Mouse (Mus musculus) C2C12 (cell line): ENCODE data around the gene Olfr1477. TPM values are rescaled to one million over a fixed set of nuclear protein-coding genes. Genes with fewer than 3 reads are reported as not detected.
"Not testable (repeated sequence)": the region's sequence is repeated elsewhere in the genome, so short reads cannot be mapped to it uniquely, and the experiment has no call there.

Experiments
- H3K27me3 ChIP-seq: one replicate; pipeline ENCODE4 v1.6.1; 2011; ENCODE audit not compliant: control insufficient read depth, insufficient read depth, insufficient read length
- H3K36me3 ChIP-seq: one replicate; pipeline ENCODE4 v1.6.1; 2011; ENCODE audit not compliant: control insufficient read depth, insufficient read depth
- H3K4me3 ChIP-seq: one replicate; pipeline ENCODE4 v1.5.1; 2011; ENCODE audit warnings: mild to moderate bottlenecking, control low read depth; ENCODE audit not compliant: poor library complexity, insufficient read depth, severe bottlenecking
- H3K79me2 ChIP-seq: one replicate; pipeline ENCODE4 v1.6.1; 2011; ENCODE audit not compliant: control insufficient read depth, insufficient read depth
- H3K79me3 ChIP-seq: one replicate; pipeline ENCODE4 v1.6.1; 2011; ENCODE audit warnings: low read depth, control low read depth
- H3ac ChIP-seq: one replicate; pipeline ENCODE3; 2011; ENCODE audit warnings: low read depth; ENCODE audit not compliant: control insufficient read depth, insufficient read length
- CEBPB ChIP-seq: IDR thresholded peaks from one replicate; pipeline ENCODE4 v1.6.1; 2011; ENCODE audit warnings: low read depth, mild to moderate bottlenecking, control low read depth, moderate library complexity
- CTCF ChIP-seq: IDR thresholded peaks from one replicate; pipeline ENCODE4 v1.5.1; 2011; ENCODE audit not compliant: control insufficient read depth, insufficient read depth, insufficient read length
- FOSL1 ChIP-seq: IDR thresholded peaks from one replicate; pipeline ENCODE4 v1.8.0; 2011; ENCODE audit warnings: mild to moderate bottlenecking, low read length; ENCODE audit not compliant: poor library complexity, insufficient read depth, severe bottlenecking
- MAX ChIP-seq: IDR thresholded peaks from one replicate; pipeline ENCODE4 v1.6.1; 2011; ENCODE audit warnings: mild to moderate bottlenecking, control low read depth
- MYOD1 ChIP-seq: IDR thresholded peaks from one replicate; pipeline ENCODE4 v1.6.1; 2011; ENCODE audit warnings: low read depth; ENCODE audit not compliant: control insufficient read depth, insufficient read length
- MYOG ChIP-seq: IDR thresholded peaks from one replicate; pipeline ENCODE4 v1.6.1; 2011; ENCODE audit not compliant: control insufficient read depth, insufficient read length; ENCODE audit errors: extremely low read depth
- USF1 ChIP-seq: IDR thresholded peaks from one replicate; pipeline ENCODE4 v1.6.1; 2011; ENCODE audit warnings: low read depth, mild to moderate bottlenecking, control low read depth, moderate library complexity
- long read RNA-seq, 2 experiments: library from polyadenylated mRNA; unstranded; transcript quantifications; one replicate each; pipeline ENCODE4 v2.0.0; 2019 to 2020
- polyA plus RNA-seq: library from polyadenylated mRNA; unstranded; fragments of >200 nt; fragmentation: generic; extraction: Trizol; gene quantifications from one replicate; pipeline ENCODE4 v1.2.1, GENCODE M21; 2012; ENCODE audit warnings: missing spikeins

Olfr1477 gene
- polyA plus RNA-seq = not detected
- long read RNA-seq, experiment 1 = 0 reads
- long read RNA-seq, experiment 2 = 0 reads

GRCm38 (mm10) chr19:13500246-13500645 is at the start of gene Olfr1477:
Gene Olfr1477, plus strand, starts transcription at chr19:13500546.
- TF ChIP-seq MAX (no peak), FOSL1 (no peak), CTCF (no peak), USF1 (no peak), MYOD1 (no peak), CEBPB (no peak), MYOG (no peak)
- H3K79me3 ChIP-seq = no peaks in the 10 kb centered on the region
- no peaks in the 10 kb centered on the region for H3K36me3 ChIP-seq
- H3K27me3 ChIP-seq = no peaks in the 10 kb centered on the region
- H3K79me2 ChIP-seq = no peaks in the 10 kb centered on the region
- no peak within 1 kb of the TSS for H3K4me3 ChIP-seq
- H3ac ChIP-seq = no peak within 1 kb of the TSS

- Histone ChIP-seq H3ac (no peak within 1 kb of the TSS), H3K27me3 (no peaks in the 10 kb centered on the region), H3K79me3 (no peaks in the 10 kb centered on the region), H3K79me2 (no peaks in the 10 kb centered on the region), H3K4me3 (no peak within 1 kb of the TSS), H3K36me3 (no peaks in the 10 kb centered on the region)
- TF ChIP-seq FOSL1 (no peak), MYOG (no peak), CTCF (no peak), MAX (no peak), USF1 (no peak), CEBPB (no peak), MYOD1 (no peak)
Observed at GRCm38 (mm10) chr19:13455986-13456385, 44.4 kb upstream of the Olfr1477 start, which contains the start of gene Olfr1472. Gene Olfr1472, minus strand, starts transcription at chr19:13456086.

GRCm38 (mm10) chr19:13469265-13469664 is 31.1 kb upstream of the Olfr1477 start, which contains the start of gene Olfr1474:
Gene Olfr1474, plus strand, starts transcription at chr19:13469565.
- not testable (repeated sequence) for H3K4me3 ChIP-seq, H3K79me2 ChIP-seq, H3K79me3 ChIP-seq, H3K27me3 ChIP-seq, H3ac ChIP-seq, H3K36me3 ChIP-seq

- Histone ChIP-seq H3K36me3 (no peaks in the 10 kb centered on the region), H3ac (no peak within 1 kb of the TSS), H3K4me3 (no peak within 1 kb of the TSS), H3K79me2 (no peaks in the 10 kb centered on the region), H3K79me3 (no peaks in the 10 kb centered on the region), H3K27me3 (no peaks in the 10 kb centered on the region)
- TF ChIP-seq CEBPB (no peak), USF1 (no peak), CTCF (no peak), FOSL1 (no peak), MYOG (no peak), MAX (no peak), MYOD1 (no peak)
Observed at GRCm38 (mm10) chr19:13480096-13480495, 20.2 kb upstream of the Olfr1477 start, which contains the start of gene Olfr1475. Gene Olfr1475, minus strand, starts transcription at chr19:13480196.

GRCm38 (mm10) chr19:13527613-13528012 is 27.3 kb downstream of the Olfr1477 start, which contains the start of gene Olfr1480:
Gene Olfr1480, plus strand, starts transcription at chr19:13527913.
- TF ChIP-seq FOSL1 (no peak), MYOG (no peak), MAX (no peak), MYOD1 (no peak), USF1 (no peak), CTCF (no peak), CEBPB (no peak)
- Histone ChIP-seq H3K4me3 (no peak within 1 kb of the TSS), H3K79me2 (no peaks in the 10 kb centered on the region), H3K36me3 (no peaks in the 10 kb centered on the region), H3K27me3 (no peaks in the 10 kb centered on the region), H3K79me3 (no peaks in the 10 kb centered on the region), H3ac (no peak within 1 kb of the TSS)

Other genes with a start within 250 kb of the Olfr1477 start
- not detected for gene Olfr1465, start 185.0 kb upstream of the Olfr1477 start, polyA plus RNA-seq
- gene Olfr1466, start 161.7 kb upstream of the Olfr1477 start, polyA plus RNA-seq = not detected
- gene Olfr1467, start 138.3 kb upstream of the Olfr1477 start, polyA plus RNA-seq = not detected
- not detected for gene Olfr1469, start 92.7 kb upstream of the Olfr1477 start, polyA plus RNA-seq
- not detected for gene Olfr1471, start 57.1 kb upstream of the Olfr1477 start, polyA plus RNA-seq
- gene Olfr1472, start 44.5 kb upstream of the Olfr1477 start, polyA plus RNA-seq = not detected
- not detected for gene Olfr1474, start 31.0 kb upstream of the Olfr1477 start, polyA plus RNA-seq
- not detected for gene Olfr1475, start 20.4 kb upstream of the Olfr1477 start, polyA plus RNA-seq
- not detected for gene Olfr1480, start 27.4 kb downstream of the Olfr1477 start, polyA plus RNA-seq
- not detected for gene Olfr1484, start 83.0 kb downstream of the Olfr1477 start, polyA plus RNA-seq
- not detected for gene Olfr1487, start 116.8 kb downstream of the Olfr1477 start, polyA plus RNA-seq
- not detected for gene Olfr1489, start 131.1 kb downstream of the Olfr1477 start, polyA plus RNA-seq
- gene Olfr1490, start 150.5 kb downstream of the Olfr1477 start, polyA plus RNA-seq = not detected
- not detected for gene Olfr1491, start 196.7 kb downstream of the Olfr1477 start, polyA plus RNA-seq
- not detected for gene Olfr1493-ps1, start 222.7 kb downstream of the Olfr1477 start, polyA plus RNA-seq
- not detected for gene Olfr1494, start 239.2 kb downstream of the Olfr1477 start, polyA plus RNA-seq